Mouse (Mus musculus): ENCODE measurements around the gene Zswim5. TPM values are rescaled to one million over a fixed set of nuclear protein-coding genes. Genes with fewer than 3 reads are reported as not detected.

The Zswim5 gene
- polyA plus RNA-seq, 1 experiment from 2014 or later: 0.43 TPM

- peak; percentile 90 for ATAC-seq (ENCODE audit: extremely low read depth, insufficient number of reproducible peaks, low FRiP score, low TSS enrichment)
- H3K4me2 ChIP-seq: peak within 1 kb of the TSS; percentile 94
- peak within 1 kb of the TSS; percentile 93 for H3K9ac ChIP-seq
- under 1% methylated on average over 38 of the region's 38 CpGs for WGBS
- peak within 1 kb of the TSS; percentile 90 for H3K4me3 ChIP-seq
- H3K4me1 ChIP-seq: peaks cover 30% of the 10 kb centered on the region
- H3K36me3 ChIP-seq: peaks cover 37% of the 10 kb centered on the region
- peak within 1 kb of the TSS; percentile 75 for H3K27ac ChIP-seq (replicated peaks)
- no peaks in the 10 kb centered on the region for H3K9me3 ChIP-seq
- H3K27me3 ChIP-seq (replicated peaks): peaks cover 8% of the 10 kb centered on the region; the same call in 1 of the 2 replicates
Measured at GRCm38 (mm10) chr4:116993672-116994621, 116.8 kb downstream of the Zswim5 start, which contains the start of gene Urod. Urod (minus strand) TSS chr4:116994413.

GRCm38 (mm10) chr4:116995131-116995797 lies 118.1 kb downstream of the Zswim5 start, which contains the start of gene Hectd3:
Hectd3 (plus strand) TSS chr4:116995317.
- ATAC-seq (ENCODE audit: extremely low read depth, insufficient number of reproducible peaks, low FRiP score, low TSS enrichment): peak; percentile 52
- peak within 1 kb of the TSS; percentile 90 for H3K4me3 ChIP-seq
- 1% methylated on average over 58 of the region's 58 CpGs for WGBS

GRCm38 (mm10) chr4:116995798-116996135 lies 118.6 kb downstream of the Zswim5 start:
- peaks cover 30% of the 10 kb centered on the region for H3K4me1 ChIP-seq
- no peaks in the 10 kb centered on the region for H3K9me3 ChIP-seq
- peak overlapping the region; percentile 94 for H3K4me2 ChIP-seq
- under 1% methylated on average over 16 of the region's 16 CpGs for WGBS
- H3K27ac ChIP-seq (replicated peaks): peak overlapping the region; percentile 75
- peaks cover 40% of the 10 kb centered on the region for H3K36me3 ChIP-seq
- no peak for ATAC-seq (ENCODE audit: extremely low read depth, insufficient number of reproducible peaks, low FRiP score, low TSS enrichment)
- H3K4me3 ChIP-seq: peak overlapping the region; percentile 90
- H3K27me3 ChIP-seq (replicated peaks): peaks cover 8% of the 10 kb centered on the region; the same call in 1 of the 2 replicates
- H3K9ac ChIP-seq: peak overlapping the region; percentile 93

More at GRCm38 (mm10) chr4:116995131-116995797, 118.1 kb downstream of the Zswim5 start, which contains the start of gene Hectd3:
- no peaks in the 10 kb centered on the region for H3K9me3 ChIP-seq
- H3K4me1 ChIP-seq: peaks cover 30% of the 10 kb centered on the region
- H3K27me3 ChIP-seq (replicated peaks): peaks cover 8% of the 10 kb centered on the region; the same call in 1 of the 2 replicates
- H3K9ac ChIP-seq: peak within 1 kb of the TSS; percentile 93
- H3K4me2 ChIP-seq: peak within 1 kb of the TSS; percentile 94
- peak within 1 kb of the TSS; percentile 75 for H3K27ac ChIP-seq (replicated peaks)
- H3K36me3 ChIP-seq: peaks cover 40% of the 10 kb centered on the region

GRCm38 (mm10) chr4:116999513-117000154 lies 122.5 kb downstream of the Zswim5 start:
- ATAC-seq (ENCODE audit: extremely low read depth, insufficient number of reproducible peaks, low FRiP score, low TSS enrichment): no peak
- Histone ChIP-seq H3K9ac (no peak overlapping the region), H3K4me3 (no peak overlapping the region), H3K9me3 (no peaks in the 10 kb centered on the region), H3K4me2 (no peak overlapping the region), H3K36me3 (peaks cover 61% of the 10 kb centered on the region), H3K27me3 (replicated peaks) (peaks cover 8% of the 10 kb centered on the region; the same call in 1 of the 2 replicates), H3K4me1 (peaks cover 14% of the 10 kb centered on the region), H3K27ac (replicated peaks) (no peak overlapping the region)
- WGBS: 89% methylated on average over 17 of the region's 17 CpGs

GRCm38 (mm10) chr4:117001957-117002356 lies 124.8 kb downstream of the Zswim5 start:
- H3K27ac ChIP-seq (replicated peaks): no peak overlapping the region
- H3K9me3 ChIP-seq: no peaks in the 10 kb centered on the region
- WGBS: 85% methylated on average over 16 of the region's 16 CpGs
- no peak for ATAC-seq (ENCODE audit: extremely low read depth, insufficient number of reproducible peaks, low FRiP score, low TSS enrichment)
- H3K9ac ChIP-seq: no peak overlapping the region
- H3K36me3 ChIP-seq: peaks cover 62% of the 10 kb centered on the region
- no peak overlapping the region for H3K4me3 ChIP-seq
- H3K4me1 ChIP-seq: no peaks in the 10 kb centered on the region
- no peaks in the 10 kb centered on the region for H3K27me3 ChIP-seq (replicated peaks)
- H3K4me2 ChIP-seq: no peak overlapping the region

- Histone ChIP-seq H3K4me1 (no peaks in the 10 kb centered on the region), H3K9me3 (no peaks in the 10 kb centered on the region), H3K27ac (replicated peaks) (no peak overlapping the region), H3K4me2 (no peak overlapping the region), H3K4me3 (no peak overlapping the region), H3K27me3 (replicated peaks) (no peaks in the 10 kb centered on the region), H3K9ac (peak overlapping the region; percentile 40; the same call in 1 of the 2 replicates), H3K36me3 (peaks cover 62% of the 10 kb centered on the region)
- WGBS: 54% methylated on average over 38 of the region's 38 CpGs
- ATAC-seq (ENCODE audit: extremely low read depth, insufficient number of reproducible peaks, low FRiP score, low TSS enrichment): no peak; the same call in 1 of the 2 replicates
Measured at GRCm38 (mm10) chr4:117002543-117003521, 125.7 kb downstream of the Zswim5 start.

- no peaks in the 10 kb centered on the region for H3K9me3 ChIP-seq
- no peak overlapping the region for H3K4me2 ChIP-seq
- H3K4me3 ChIP-seq: no peak overlapping the region
- no peak for ATAC-seq (ENCODE audit: extremely low read depth, insufficient number of reproducible peaks, low FRiP score, low TSS enrichment)
- H3K9ac ChIP-seq: no peak overlapping the region
- H3K4me1 ChIP-seq: no peaks in the 10 kb centered on the region
- 82% methylated on average over 4 of the region's 4 CpGs for WGBS
- H3K27me3 ChIP-seq (replicated peaks): no peaks in the 10 kb centered on the region
- peaks cover 45% of the 10 kb centered on the region for H3K36me3 ChIP-seq
- no peak overlapping the region for H3K27ac ChIP-seq (replicated peaks)
Measured at GRCm38 (mm10) chr4:117004649-117005048, 127.5 kb downstream of the Zswim5 start.

GRCm38 (mm10) chr4:117005611-117006400 lies 128.6 kb downstream of the Zswim5 start:
- no peak for ATAC-seq (ENCODE audit: extremely low read depth, insufficient number of reproducible peaks, low FRiP score, low TSS enrichment)
- Histone ChIP-seq H3K27me3 (replicated peaks) (no peaks in the 10 kb centered on the region), H3K36me3 (peaks cover 34% of the 10 kb centered on the region), H3K4me2 (no peak overlapping the region), H3K27ac (replicated peaks) (no peak overlapping the region), H3K4me3 (no peak overlapping the region), H3K9ac (no peak overlapping the region), H3K9me3 (no peaks in the 10 kb centered on the region), H3K4me1 (no peaks in the 10 kb centered on the region)
- WGBS: 70% methylated on average over 7 of the region's 7 CpGs

GRCm38 (mm10) chr4:117007058-117007457 lies 129.9 kb downstream of the Zswim5 start:
- no peak for ATAC-seq (ENCODE audit: extremely low read depth, insufficient number of reproducible peaks, low FRiP score, low TSS enrichment)

More at GRCm38 (mm10) chr4:117007058-117007457, 129.9 kb downstream of the Zswim5 start:
- Histone ChIP-seq H3K4me3 (no peak overlapping the region), H3K27me3 (replicated peaks) (no peaks in the 10 kb centered on the region), H3K9me3 (no peaks in the 10 kb centered on the region), H3K9ac (no peak overlapping the region), H3K4me1 (no peaks in the 10 kb centered on the region), H3K4me2 (no peak overlapping the region), H3K27ac (replicated peaks) (no peak overlapping the region), H3K36me3 (peaks cover 23% of the 10 kb centered on the region)
- 61% methylated on average over 3 of the region's 3 CpGs for WGBS

Measured in heart, embryonic 13.5 days (tissue).